Mouse (Mus musculus): ENCODE results near the gene Aldh4a1.
A peak's percentile ranks its signal among the peaks of the same experiment; 100 is the strongest.

Gene Aldh4a1

DNA sequence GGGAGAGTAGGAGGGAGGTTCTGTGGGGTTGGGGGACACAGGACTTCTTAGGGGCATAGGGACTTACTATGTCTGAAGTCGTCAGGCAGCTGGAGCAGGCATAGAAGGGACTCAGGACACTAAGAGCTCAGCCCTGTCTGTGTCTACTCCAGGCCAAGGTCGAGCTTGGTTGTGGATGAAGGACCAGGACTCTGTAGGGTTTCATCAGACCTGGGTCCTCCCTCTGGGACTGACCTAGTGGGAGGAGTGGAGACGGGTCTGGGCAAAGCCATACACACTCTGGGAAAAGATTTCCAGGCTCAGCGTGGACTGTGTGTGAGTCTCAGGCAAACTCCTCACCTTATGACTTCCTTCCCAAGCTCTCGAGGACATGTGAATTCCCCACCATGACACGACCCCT lies 2.9 kb upstream of the Aldh4a1 start:
- no peak for DNase-seq (ENCODE audit: low read depth, low spot score)

DNA sequence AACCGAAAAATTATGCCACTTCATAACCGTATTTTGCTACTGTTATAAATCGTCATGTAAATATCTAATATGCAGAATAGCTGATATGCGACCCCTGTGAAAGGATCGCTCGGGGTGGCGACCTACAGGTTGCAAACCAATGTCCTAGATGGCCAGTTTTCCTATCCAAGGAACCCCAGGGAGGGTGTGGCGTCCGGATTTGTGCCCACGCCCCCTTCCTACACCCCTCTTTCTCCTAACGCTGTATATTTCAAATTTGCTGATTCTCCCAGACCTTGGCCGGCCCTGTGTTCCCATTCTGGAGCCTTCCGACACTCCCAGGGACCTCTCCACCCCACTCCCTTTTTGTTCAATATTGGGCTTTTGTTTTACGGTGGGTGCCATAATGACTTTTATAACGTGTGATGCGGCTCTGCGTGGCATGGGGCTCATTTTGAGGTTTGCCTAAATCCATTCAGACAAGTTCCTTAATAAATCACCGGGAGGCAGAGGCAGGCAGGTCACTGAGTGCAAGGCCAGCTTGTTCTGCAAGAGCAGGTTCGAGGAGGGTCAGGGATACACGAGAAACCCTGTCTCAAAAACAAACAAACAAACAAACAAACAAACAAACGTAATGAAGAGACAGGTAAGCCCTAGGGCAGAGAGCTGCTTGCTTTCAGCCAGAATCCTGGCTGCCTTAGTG lies 909 bp downstream of the Aldh4a1 start:
- DNase-seq (ENCODE audit: low read depth, low spot score), result no peak

DNA sequence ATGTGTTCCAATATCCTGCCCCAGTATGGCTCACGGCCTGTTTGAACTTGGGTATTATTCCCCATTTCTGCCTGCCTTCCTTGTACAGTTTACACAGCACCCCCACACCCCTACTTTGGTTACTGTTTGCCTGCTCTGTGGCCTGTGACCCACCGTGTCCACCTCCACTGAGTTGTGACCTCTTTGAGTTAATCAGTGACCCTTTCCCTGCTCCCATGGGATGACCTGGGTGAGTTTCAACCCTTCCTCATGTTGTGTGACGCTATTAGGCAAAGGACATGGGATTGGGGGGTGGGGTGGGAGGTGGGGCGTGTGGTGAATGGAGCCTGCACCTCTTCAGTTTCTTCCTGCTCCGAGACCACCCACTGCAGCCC lies 1.4 kb downstream of the Aldh4a1 start:
- DNase-seq (ENCODE audit: low read depth, low spot score), result no peak

DNA sequence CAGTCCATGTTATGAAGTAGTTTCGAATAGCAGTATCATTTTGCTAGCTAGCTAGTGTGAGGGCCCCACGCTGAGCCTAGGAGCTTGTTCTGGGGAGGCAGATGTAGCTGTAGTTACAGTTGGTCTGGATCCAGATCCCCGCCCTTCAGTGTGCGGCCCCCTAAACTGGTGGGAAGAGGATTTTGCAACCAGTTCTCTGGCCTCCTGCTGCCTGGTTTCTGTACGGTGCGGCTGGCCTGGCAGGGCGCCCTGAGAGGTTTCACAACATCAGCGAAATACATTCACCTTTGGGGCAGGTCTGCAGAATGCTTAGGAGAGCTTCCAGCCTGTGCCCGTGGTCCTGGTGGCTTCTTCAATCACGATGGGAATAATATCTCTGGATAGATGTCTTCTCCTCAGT lies 2.0 kb downstream of the Aldh4a1 start:
- DNase-seq (ENCODE audit: low read depth, low spot score), result no peak

DNA sequence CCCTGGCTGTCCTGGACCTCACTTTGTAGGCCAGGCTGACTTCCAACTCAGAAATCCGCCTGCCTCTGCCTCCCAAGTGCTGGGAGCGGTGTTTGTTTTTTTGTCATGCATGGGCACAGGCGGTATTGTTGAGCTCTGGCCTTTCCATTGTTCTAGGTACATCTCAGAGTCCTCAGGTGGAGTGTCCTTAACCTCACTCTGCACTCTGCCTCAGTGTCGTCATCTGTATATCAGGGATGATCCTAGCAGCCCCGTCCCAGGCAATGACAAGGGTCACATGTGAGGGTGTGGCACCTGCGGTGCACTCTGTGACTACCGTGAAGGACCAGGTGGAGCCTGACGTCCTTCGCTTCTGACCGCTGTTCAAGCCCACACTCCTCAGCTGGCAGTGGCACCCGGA lies 4.7 kb downstream of the Aldh4a1 start:
- no peak for DNase-seq (ENCODE audit: low read depth, low spot score)

DNA sequence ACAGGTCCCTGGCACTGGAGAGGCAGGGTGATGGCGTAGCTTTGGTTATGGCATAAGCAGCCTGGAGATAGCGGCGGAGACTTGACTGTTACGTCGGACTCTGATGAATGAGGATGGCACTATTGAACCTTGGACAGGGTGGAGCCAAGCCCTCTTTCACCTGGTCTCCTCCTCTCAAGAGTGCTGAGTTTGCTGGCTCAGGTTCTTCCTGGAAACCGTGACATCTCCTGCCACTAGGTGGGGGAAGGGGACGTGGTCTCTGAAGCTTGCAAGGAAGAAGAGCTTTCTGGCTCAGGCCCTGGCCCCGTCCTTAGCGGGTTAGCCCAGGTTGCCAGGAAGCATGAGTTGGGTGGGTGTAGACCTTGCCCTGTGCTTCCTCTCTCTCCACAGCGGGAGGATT lies 7.5 kb downstream of the Aldh4a1 start:
- no peak for DNase-seq (ENCODE audit: low read depth, low spot score)

DNA sequence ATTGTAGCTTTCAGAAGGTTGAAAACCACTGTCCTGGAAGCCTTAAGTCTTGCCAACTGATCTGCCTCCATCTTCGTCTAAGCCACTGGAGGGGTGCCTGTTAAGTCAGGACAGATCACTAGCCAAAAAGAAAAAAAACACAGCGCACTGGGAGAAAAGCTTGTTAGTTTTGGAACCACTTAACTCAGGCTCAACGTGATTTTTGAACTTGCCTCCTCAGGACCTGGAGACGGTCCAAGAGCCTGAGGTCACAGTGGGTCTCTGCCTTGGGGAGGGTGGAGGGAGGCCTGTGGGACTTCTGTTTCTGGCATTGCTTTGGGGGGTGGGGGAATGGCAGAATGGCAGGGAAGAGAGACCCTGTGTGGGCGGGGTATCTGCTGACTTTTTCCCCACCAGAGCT lies 8.5 kb downstream of the Aldh4a1 start:
- DNase-seq (ENCODE audit: low read depth, low spot score), result no peak

DNA sequence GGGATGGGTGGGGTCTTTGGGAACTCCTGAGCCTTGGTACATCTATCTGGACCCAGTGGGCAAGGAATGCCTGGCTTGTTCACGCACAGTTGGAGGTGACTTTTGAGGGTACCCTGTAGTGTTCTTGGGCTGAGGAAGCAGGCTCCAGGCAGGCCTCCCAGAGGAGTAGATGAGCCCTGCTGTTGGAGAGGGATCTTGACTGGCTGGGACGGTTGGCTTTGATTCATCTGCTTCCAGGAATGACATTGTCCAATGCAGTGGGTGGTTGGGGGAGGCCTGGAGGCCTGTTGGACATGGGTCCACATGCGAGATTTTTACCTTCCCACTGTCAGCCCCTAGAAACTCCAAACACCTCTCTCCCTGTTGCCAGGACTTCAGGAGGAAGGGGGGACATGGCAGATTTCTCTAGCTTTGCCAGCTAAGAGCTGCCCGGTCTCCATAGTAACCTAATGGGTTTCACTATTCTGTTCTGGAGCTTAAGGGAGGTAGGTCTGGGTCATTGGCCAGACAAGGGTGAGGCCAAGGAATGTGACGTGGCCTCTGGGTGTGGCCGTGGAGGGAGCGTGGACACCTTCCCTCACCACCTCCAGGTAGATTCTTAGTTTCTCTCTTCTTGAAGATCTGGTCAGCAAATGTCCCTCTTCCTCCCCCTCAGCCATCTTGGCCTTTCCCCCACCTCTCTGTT lies 9.0 kb downstream of the Aldh4a1 start:
- DNase-seq (ENCODE audit: low read depth, low spot score), result no peak

DNA sequence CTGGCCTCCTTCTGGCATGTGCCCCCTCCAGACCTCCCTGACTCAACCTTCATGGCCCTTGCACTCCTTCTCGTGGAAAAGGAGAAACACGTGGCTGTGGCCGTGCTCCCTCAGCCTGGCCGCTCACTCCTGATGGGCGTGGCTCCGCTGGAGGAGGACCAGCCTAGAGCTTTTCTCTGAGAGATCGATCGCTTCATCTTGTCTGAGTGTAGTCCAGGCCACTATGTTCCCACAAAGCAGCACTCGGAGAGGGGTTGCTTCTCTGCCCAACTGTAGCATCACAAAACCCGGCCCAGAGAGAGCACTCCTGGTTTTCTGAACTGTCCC lies 9.6 kb downstream of the Aldh4a1 start:
- DNase-seq (ENCODE audit: low read depth, low spot score), result no peak

DNA sequence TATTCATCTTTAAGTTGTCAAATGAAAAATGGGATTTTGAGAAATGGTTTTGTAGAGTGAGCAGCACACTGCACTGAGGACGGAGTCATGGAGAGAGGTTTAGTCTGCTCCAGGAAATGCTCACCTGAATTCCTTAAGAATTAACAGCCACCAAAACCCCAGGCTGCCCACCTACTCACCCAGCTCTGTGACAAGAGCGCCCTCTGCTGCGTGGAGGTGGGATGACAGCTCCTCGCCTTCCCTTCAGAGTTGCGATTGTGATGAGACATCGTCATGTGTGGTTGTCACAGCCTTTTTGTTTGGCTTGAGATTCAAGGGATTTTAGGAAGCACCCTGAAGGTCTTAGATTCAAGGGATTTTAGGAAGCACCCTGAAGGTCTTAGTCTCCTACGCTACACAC lies 13.7 kb downstream of the Aldh4a1 start:
- DNase-seq (ENCODE audit: low read depth, low spot score), result peak; percentile 68

DNA sequence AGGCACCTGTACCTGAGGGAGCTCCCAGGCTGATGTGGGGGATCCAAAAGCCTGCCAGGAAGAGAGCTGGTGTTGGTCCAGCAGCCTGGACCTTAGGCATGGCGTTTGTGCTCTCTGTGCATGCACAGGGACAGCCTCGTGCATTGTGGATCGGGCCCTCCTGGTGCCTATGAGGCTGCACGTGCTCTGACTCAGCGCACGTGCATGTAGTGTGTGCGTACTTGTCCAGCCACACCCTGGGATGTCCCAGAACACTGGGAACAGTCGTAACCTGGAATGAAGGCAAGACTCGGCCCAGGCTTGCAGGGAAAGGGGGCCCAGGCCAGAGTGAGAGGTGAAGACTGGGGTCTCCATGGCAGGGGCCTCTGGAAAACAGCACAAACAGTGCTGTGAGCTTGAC lies 15.2 kb downstream of the Aldh4a1 start:
- no peak for DNase-seq (ENCODE audit: low read depth, low spot score)

DNA sequence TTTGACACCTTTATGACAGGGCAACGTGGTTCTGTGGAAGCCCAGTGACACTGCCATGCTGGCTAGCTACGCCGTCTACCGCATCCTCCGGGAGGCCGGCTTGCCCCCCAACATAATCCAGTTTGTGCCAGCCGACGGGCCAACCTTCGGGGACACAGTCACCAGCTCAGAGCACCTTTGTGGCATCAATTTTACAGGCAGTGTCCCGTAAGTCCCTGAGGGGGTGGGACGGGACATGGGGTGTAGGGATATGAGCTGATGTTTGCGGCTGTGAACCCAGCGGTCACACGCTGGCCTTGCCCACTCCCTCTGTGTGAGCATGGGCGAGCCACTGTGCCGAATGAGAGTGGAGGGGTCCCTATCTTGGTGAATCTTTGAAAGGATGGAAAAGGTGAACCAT lies 15.7 kb downstream of the Aldh4a1 start:
- no peak for DNase-seq (ENCODE audit: low read depth, low spot score)

DNA sequence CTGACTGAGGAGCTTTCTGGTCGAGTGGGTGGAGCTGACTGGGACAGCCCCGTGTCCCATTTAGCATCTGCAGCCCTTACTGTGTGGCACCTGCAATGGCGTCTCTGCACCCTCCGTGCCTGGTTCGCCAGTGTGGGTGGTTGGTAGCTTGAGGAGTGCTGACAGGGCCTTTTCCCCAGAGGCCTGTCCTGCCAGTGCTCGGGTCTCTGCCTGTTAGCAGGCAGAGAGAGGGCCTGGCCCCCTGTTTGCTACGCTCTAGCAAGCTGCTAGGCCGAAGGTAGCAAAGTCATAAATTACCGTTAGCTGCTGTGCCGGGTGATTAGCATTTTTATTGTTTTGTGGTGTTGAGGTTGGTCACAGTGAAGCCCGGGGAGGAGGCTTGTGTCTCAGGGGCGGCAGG lies 17.1 kb downstream of the Aldh4a1 start:
- DNase-seq (ENCODE audit: low read depth, low spot score), result peak; percentile 70

DNA sequence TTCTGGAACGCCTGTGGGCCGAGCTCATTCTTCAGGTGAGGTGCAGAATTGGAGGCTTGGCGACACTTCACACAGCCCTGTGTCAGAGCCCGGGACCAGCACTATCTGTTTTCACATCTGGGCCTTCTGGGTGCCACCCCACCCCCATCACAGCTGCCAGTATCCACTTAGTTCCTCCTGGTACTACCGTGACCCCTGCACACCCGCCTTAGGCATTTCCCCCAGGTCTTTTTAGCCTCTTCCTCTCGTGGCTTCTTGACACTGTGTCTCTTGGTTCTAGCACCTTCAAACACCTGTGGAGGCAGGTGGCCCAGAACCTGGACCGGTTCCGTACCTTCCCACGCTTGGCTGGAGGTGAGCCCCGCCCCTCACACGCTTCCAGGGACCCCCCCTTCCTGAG lies 17.7 kb downstream of the Aldh4a1 start:
- no peak for DNase-seq (ENCODE audit: low read depth, low spot score)

DNA sequence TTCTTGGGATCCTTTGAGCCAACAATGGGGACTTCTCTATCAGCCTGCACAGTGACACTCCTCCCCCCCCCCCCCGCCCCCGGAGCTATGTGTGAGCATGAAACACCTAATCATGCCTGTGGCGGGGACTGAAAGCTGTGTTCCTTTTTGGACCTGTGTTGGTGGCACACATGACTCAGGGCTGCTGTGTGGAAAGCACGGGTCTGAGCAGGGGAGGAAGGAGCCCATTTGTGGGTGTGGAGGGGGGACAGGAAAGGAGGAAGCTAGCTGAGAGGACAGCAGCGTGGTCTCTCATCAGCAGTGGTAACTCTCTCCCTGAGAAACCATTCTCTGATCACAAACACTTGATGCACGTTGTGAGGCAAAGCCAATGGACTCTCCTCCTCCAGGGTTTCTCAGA lies 18.1 kb downstream of the Aldh4a1 start:
- DNase-seq (ENCODE audit: low read depth, low spot score), result no peak

DNA sequence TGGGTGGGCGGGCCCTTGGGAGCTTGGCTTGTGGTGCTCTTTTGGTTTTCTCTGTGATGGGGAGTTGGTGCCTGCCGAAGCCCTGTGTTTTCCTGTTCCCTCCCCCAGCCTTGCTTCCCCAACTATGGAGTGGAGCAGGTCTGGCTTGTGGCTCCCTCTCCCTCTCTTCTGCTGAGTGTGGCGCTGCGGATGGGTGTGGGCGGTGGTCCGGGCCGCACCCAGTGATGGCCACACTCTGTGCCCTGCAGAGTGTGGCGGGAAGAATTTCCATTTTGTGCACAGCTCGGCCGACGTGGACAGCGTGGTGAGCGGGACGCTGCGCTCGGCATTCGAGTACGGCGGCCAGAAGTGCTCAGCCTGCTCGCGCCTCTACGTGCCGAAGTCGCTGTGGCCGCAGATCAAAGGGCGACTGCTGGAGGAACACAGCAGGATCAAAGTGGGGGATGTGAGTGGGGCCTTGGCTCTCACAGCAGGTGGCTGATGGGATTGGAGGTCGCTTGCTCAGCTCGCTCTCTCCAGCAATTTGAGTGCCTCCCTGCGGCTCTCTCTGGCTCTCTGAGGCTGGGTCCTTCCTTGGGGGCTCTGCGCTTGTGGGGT lies 19.3 kb downstream of the Aldh4a1 start:
- peak; percentile 68 for DNase-seq (ENCODE audit: low read depth, low spot score)

DNA sequence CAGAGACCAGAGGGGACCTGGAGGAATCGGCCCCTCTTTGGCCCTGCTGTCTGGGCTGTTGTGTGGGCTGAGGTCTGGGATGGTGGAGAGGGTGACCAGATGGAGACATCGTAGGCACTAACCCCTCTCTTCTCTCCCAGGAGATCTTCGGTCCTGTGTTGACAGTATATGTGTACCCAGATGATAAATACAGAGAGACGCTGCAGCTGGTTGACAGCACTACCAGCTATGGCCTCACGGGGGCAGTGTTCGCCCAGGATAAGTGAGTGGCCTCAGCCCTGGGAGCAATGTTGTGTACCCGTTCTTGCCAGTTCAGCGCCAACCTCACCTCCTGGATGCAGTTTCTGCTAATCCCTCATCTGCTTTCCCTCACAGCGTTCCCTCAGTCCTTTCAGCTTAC lies 21.3 kb downstream of the Aldh4a1 start:
- peak; percentile 85 for DNase-seq (ENCODE audit: low read depth, low spot score)

DNA sequence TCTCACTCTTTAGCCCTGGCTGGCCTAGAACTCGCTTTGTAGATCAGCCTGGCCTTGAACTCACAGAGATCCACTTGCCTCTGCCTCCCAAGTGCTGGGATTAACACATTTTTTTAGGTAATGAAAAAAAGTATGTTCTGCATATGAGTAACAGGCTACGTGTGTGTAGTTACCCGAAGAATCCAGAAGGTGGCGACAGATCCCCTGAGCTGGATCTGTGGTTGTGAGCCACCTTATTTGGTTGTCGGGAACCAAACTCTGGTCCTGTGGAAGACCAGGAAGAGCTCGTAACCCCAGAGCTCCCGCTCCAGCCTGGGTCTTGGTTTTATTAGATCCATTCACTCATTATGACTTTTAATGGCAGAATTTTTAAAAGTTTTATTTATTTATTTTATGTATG lies 24.2 kb downstream of the Aldh4a1 start:
- no peak for DNase-seq (ENCODE audit: low read depth, low spot score)

DNA sequence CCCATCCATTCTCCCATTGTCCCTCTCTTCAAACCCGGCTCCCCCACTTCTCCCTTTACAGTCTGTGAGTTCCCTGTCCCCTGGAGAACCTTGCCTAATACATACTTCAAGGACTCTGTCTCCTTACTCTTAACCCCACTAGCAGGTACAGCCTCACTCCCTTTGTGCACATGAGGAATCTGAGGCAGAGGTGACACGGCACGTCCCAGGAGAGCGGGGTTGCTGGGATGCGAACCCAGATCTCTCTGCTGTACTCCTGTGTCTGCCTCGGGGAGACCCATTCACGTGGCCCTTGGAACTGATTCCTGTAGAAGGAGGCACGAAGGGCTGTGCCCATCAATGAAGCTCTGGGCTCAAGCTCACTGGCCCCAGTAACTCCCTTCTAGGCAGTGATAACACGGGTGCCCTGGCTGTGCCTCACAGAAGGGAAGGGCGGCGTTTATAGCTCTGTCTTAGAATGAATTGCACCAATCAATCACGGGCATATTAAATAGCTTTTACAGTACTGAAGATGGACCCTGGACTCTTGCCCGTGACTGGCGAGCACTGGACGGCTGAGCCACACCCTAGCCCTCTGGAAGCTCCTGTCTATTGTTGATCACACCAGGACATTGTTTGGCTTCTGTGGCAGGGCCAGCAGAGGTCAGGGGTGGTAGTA lies 27.5 kb downstream of the Aldh4a1 start:
- DNase-seq (ENCODE audit: low read depth, low spot score), result no peak

DNA sequence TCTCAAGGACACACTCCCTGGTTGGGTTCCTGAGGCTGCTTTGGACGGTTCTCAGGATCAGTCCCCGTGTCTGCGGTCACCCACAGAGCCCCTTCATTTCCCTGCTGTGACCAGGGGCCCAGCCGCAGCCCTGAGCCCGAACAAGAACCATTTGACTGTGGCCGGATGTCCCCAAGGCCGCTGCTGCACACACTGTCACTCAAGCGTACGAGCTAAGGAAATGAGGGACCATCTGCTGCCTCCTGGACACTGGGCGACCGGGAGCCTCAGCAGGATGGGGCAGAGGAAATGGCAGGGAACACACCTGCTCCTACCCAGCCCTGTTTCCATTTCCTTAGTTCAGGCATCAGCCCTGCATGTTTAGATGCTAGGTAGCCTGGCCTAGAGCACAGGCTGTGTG lies 28.2 kb downstream of the Aldh4a1 start:
- no peak for DNase-seq (ENCODE audit: low read depth, low spot score)

DNA sequence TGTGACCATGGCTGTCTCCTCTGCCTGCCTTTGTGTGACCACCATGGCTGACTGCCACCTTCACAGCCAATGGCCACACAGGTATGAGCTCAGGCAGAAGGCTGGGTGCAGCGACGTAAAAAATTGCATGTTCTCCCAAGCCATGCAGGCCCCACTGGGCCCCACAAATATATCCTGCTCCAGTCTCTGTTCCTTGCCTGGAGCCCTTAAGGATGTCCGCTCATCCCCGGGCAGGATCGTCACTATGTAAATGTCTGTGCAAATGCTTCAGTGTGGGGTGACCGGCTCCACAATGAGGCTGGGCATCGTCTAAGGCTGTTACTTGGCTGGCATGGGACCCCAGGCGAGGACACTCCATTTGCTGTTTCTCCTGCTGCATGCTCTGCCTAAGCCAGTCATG lies 30.6 kb downstream of the Aldh4a1 start, which contains the start of gene Tas1r2:
TSS of gene Tas1r2 (plus strand) at position 301 of the 400 bp plus-strand sequence.
- no peak for DNase-seq (ENCODE audit: low read depth, low spot score)

DNA sequence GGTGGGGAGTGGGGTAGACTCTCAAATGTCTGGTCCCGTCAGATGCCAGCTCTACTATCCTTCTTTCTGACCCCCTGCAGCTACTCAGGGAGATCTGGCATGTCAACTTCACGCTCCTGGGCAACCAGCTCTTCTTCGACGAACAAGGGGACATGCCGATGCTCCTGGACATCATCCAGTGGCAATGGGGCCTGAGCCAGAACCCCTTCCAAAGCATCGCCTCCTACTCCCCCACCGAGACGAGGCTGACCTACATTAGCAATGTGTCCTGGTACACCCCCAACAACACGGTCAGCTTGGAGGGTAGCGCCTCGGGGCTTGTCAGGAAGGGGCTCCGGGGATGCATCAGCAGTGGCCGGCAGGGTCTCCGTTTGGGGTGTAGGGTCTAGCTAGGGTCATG lies 39.2 kb downstream of the Aldh4a1 start:
- no peak for DNase-seq (ENCODE audit: low read depth, low spot score)

DNA sequence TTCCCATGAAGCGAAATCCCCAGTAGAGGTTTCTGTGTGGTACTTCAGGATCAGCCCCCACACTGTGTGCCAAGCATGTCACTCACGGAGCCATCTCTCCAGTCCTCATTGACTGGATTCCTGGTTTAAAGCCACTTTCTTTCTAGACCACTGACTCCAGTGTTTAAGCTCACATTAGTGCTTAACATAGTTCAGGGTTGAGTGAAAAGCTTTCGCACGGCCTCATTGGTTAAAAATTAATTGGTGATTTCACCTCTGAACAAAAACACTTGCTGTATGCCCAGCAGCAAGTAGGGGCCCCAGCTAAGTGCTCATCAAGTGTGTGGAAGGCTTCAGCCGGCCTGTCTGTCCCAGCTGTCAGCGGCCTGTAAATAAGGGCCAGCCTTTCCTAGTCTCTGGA lies 45.0 kb downstream of the Aldh4a1 start:
- DNase-seq (ENCODE audit: low read depth, low spot score), result no peak
